Mouse (Mus musculus): ENCODE results near the gene Rit1. TPM values are rescaled to one million over a fixed set of nuclear protein-coding genes. Genes with fewer than 3 reads are reported as not detected.

The Rit1 gene
- 64.1 TPM for polyA plus RNA-seq (2015; fragmentation: Illumina TruSeq; extraction: RNeasy Lipid Tissue Mini Kit (QIAGEN cat#74804); ENCODE audit: low read depth, low replicate concordance)

GRCm38 (mm10) chr3:88716399-88717197 lies at the start of gene Rit1:
TSS of gene Rit1 (plus strand) at chr3:88716838.

GRCm38 (mm10) chr3:88684980-88685941 lies 31.4 kb upstream of the Rit1 start, which contains the start of gene Khdc4:
TSS of gene Khdc4 (plus strand) at chr3:88685803.

GRCm38 (mm10) chr3:88774939-88775841 lies 58.6 kb downstream of the Rit1 start, which contains the start of gene Syt11:
TSS of gene Syt11 (minus strand) at chr3:88775164.

Other genes with a start within 250 kb of the Rit1 start
- gene Lmna, start 206.9 kb upstream of the Rit1 start, polyA plus RNA-seq (2015; fragmentation: Illumina TruSeq; extraction: RNeasy Lipid Tissue Mini Kit (QIAGEN cat#74804); ENCODE audit: low read depth, low replicate concordance): 42.8 TPM
- 1.5 TPM for gene Mex3a, start 184.4 kb upstream of the Rit1 start, polyA plus RNA-seq (2015; fragmentation: Illumina TruSeq; extraction: RNeasy Lipid Tissue Mini Kit (QIAGEN cat#74804); ENCODE audit: low read depth, low replicate concordance)
- not detected for gene Rab25, start 168.5 kb upstream of the Rit1 start, polyA plus RNA-seq (2015; fragmentation: Illumina TruSeq; extraction: RNeasy Lipid Tissue Mini Kit (QIAGEN cat#74804); ENCODE audit: low read depth, low replicate concordance)
- gene Lamtor2, start 163.8 kb upstream of the Rit1 start, polyA plus RNA-seq (2015; fragmentation: Illumina TruSeq; extraction: RNeasy Lipid Tissue Mini Kit (QIAGEN cat#74804); ENCODE audit: low read depth, low replicate concordance): 129 TPM
- 104 TPM for gene Ubqln4, start 163.1 kb upstream of the Rit1 start, polyA plus RNA-seq (2015; fragmentation: Illumina TruSeq; extraction: RNeasy Lipid Tissue Mini Kit (QIAGEN cat#74804); ENCODE audit: low read depth, low replicate concordance)
- gene Ssr2, start 141.0 kb upstream of the Rit1 start, polyA plus RNA-seq (2015; fragmentation: Illumina TruSeq; extraction: RNeasy Lipid Tissue Mini Kit (QIAGEN cat#74804); ENCODE audit: low read depth, low replicate concordance): 126 TPM
- gene Arhgef2, start 110.9 kb upstream of the Rit1 start, polyA plus RNA-seq (2015; fragmentation: Illumina TruSeq; extraction: RNeasy Lipid Tissue Mini Kit (QIAGEN cat#74804); ENCODE audit: low read depth, low replicate concordance): 156 TPM
- not detected for gene Rxfp4, start 63.7 kb upstream of the Rit1 start, polyA plus RNA-seq (2015; fragmentation: Illumina TruSeq; extraction: RNeasy Lipid Tissue Mini Kit (QIAGEN cat#74804); ENCODE audit: low read depth, low replicate concordance)
- 46.0 TPM for gene Khdc4, start 31.0 kb upstream of the Rit1 start, polyA plus RNA-seq (2015; fragmentation: Illumina TruSeq; extraction: RNeasy Lipid Tissue Mini Kit (QIAGEN cat#74804); ENCODE audit: low read depth, low replicate concordance)
- 414 TPM for gene Syt11, start 58.3 kb downstream of the Rit1 start, polyA plus RNA-seq (2015; fragmentation: Illumina TruSeq; extraction: RNeasy Lipid Tissue Mini Kit (QIAGEN cat#74804); ENCODE audit: low read depth, low replicate concordance)
- 28.2 TPM for gene Gon4l, start 118.4 kb downstream of the Rit1 start, polyA plus RNA-seq (2015; fragmentation: Illumina TruSeq; extraction: RNeasy Lipid Tissue Mini Kit (QIAGEN cat#74804); ENCODE audit: low read depth, low replicate concordance)
- 20.6 TPM for gene Msto1, start 197.2 kb downstream of the Rit1 start, polyA plus RNA-seq (2015; fragmentation: Illumina TruSeq; extraction: RNeasy Lipid Tissue Mini Kit (QIAGEN cat#74804); ENCODE audit: low read depth, low replicate concordance)
- 33.9 TPM for gene Ash1l, start 233.8 kb downstream of the Rit1 start, polyA plus RNA-seq (2015; fragmentation: Illumina TruSeq; extraction: RNeasy Lipid Tissue Mini Kit (QIAGEN cat#74804); ENCODE audit: low read depth, low replicate concordance)
- 140 TPM for gene Dap3, start 234.3 kb downstream of the Rit1 start, polyA plus RNA-seq (2015; fragmentation: Illumina TruSeq; extraction: RNeasy Lipid Tissue Mini Kit (QIAGEN cat#74804); ENCODE audit: low read depth, low replicate concordance)